Mouse (Mus musculus): ENCODE data around the gene Vmn2r82. TPM values are rescaled to one million over a fixed set of nuclear protein-coding genes. Genes with fewer than 3 reads are reported as not detected.
"Not testable (repeated sequence)": the region's sequence is repeated elsewhere in the genome, so short reads cannot be mapped to it uniquely, and the experiment has no call there.

The Vmn2r82 gene
- total RNA-seq (2021): not detected

DNA sequence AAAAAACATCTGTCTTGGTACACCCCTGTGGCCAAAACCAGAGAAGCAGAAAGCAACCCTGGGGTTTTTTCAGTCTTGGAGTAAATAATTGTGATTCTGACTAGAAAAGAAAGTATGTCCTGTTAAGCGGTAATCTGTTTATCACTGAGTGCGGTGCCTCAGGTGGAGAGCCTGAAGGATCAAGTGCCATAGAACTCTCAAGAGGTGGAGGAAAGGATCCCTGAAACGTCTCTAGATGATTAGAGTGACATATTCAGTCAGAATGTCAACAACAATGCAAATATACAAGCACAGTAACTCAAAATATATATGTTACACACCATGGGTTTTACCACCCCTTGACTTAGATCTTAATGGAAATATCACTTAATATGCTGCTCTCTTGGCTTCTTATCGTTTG is at the start of gene Vmn2r82:
TSS of gene Vmn2r82 (plus strand) at position 301 of the 400 bp plus-strand sequence.
- not testable (repeated sequence) for DNase-seq

DNA sequence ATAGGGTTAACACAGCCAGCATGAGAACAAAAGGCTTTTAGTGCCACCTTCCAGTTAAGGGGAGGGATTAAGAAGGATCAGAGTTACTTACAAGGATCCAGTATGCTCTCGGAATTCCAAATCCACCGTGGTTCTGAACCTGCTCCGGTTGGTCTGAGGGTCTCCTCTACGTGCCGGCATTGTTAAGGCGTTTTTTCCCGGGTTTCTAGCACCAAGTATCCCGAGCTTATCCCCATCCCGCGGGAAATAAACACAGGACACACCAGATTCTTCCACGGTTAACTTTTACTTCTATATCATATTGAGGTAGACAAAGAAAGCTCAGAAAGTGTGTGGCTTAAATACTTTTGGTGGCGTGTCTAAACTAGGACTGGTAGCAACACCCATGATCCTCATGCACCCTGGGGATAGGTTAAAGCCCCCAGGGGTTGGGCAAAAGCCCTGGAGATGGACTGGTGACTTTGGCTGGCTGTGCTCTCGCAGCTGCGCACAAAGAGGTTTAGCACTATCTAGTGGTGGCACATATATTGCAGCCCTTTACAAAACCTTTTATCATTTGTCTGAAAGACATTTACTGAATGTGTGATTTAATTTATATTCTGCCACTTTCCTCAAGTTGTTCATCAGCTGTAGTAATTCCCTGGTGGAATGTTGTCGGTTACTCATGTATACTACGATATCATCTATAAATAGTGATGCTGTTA is 34.1 kb upstream of the Vmn2r82 start:
- not testable (repeated sequence) for DNase-seq

GRCm38 (mm10) chr10:79322737-79323086 is 33.6 kb upstream of the Vmn2r82 start:
- no peak for DNase-seq

- DNase-seq: not testable (repeated sequence)
Measured at GRCm38 (mm10) chr10:79399946-79400700, 43.8 kb downstream of the Vmn2r82 start.

DNA sequence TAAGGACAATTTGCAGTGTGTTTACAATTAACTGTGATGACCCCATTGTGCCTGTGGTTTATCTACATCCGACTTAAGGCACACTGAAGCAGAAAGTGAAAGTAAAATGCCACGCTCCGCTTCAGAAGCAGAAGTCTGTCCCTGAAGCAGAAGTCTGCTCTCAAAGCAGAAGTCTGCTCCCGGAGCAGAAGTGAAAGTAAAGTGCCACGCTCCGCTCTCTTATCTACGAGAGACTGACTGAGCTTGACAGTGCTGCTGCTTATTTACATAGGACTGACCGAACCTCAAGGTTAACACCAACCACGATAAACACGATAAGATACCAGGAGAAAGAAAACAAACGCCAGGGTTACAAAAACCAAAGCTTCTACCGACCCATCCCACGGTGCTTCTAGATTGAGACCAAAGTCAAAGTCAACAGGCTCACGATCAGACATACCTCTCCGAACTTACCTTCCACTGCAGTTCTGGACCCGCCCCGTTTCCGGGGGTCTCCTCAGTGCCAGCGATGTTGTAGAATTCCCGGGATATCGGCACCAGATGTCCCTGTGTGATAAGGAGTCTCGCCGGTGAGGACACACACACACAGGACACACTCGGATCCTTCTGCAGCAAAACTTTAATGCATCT is 60.9 kb downstream of the Vmn2r82 start:
- no peak for DNase-seq

GRCm38 (mm10) chr10:79417772-79418170 is 61.5 kb downstream of the Vmn2r82 start:
- not testable (repeated sequence) for DNase-seq

- DNase-seq: not testable (repeated sequence)
Measured at GRCm38 (mm10) chr10:79435141-79435820, 79.0 kb downstream of the Vmn2r82 start.

Other genes starting within 250 kb of the Vmn2r82 start
- not detected for gene Vmn2r80, start 207.8 kb upstream of the Vmn2r82 start, total RNA-seq (2021)
- gene Vmn2r81, start 108.8 kb upstream of the Vmn2r82 start, total RNA-seq (2021): not detected
- gene Vmn2r83, start 112.2 kb downstream of the Vmn2r82 start, total RNA-seq (2021): not detected
- 1 to 10 TPM; 5.3 to 5.9 TPM for gene Plpp2, start 177.3 kb downstream of the Vmn2r82 start, total RNA-seq (2021)
- gene Mier2, start 198.7 kb downstream of the Vmn2r82 start, total RNA-seq (2021): 10 to 100 TPM; 54.0 to 60.9 TPM
- gene Theg, start 230.8 kb downstream of the Vmn2r82 start, total RNA-seq (2021): under 1 TPM in 1 of 2 experiments, not detected in 1; 0.60 TPM

All from layer of hippocampus, postnatal 36 days (tissue).